Mouse (Mus musculus) kidney, adult 2 months (tissue): ENCODE measurements around the gene Slc34a3.

ENCODE experiments used
- CTCF ChIP-seq: fragments of 200-500 bp; conservative IDR thresholded peaks from 2 replicates; pipeline ENCODE4 v1.5.1; 2011; ENCODE audit warnings: low read depth, mild to moderate bottlenecking, control low read depth, low read length, moderate library complexity, mixed read lengths; ENCODE audit not compliant: insufficient read depth, insufficient read length
- POLR2A ChIP-seq: fragments of 200-500 bp; IDR thresholded peaks from one replicate; pipeline ENCODE4 v1.6.1; 2011; ENCODE audit warnings: low read depth, low read length, control low read depth

DNA sequence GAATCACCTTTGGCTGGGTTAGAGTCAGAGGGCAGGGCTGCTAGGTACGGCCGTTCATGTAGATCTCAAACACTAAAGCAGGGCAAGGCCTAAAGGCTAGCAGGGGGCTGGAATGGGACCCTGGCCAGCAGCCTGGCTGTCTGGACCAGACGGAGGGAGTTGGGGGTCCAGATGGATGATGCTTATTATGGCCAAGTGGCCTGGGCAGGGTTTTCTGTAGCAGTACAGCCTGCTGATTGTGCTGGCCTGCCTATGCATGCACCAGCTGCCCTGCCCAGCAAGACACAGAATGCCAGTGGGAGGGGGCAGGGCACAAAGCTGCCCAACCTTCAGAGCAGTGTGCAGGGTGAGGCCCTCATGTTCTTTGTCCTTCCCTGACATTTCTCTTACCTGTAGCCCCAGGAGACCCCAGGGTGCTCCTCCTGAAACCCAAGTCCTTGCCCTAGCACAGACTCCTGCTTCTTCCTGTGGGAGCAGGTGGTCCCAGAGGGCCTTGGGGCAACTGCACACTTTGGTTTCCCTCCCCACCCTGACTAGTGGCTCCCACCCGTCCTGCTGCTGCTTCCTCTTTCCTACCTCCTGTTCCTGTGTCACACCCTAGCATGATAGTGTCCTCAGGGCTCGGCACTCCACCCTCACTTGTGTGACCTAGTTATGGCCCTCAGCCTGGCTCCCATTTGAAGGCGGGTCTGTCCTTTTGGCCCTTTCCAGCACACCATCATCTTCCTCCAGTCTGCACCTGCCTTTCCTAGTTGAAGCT lies 31.9 kb upstream of the Slc34a3 start:
- TF ChIP-seq POLR2A (no peak), CTCF (no peak)
